Mouse (Mus musculus) B cell, adult 2 months (primary cell): ENCODE measurements at regions not wholly inside any gene's neighbourhood (a gene's known extent, or its start where the extent isn't known, plus 50 kb on each side); places are given as distances from the start of the nearest gene placed in this dataset.

Source experiments
- DNase-seq, 2 experiments: peaks; one replicate each; pipeline ENCODE4 v3.0.0; 2022

- DNase-seq: no peak
These were observed 132.2 kb upstream of the Meis1 start for GRCm38 (mm10) chr11:19151026-19151425.

- DNase-seq: no peak
These were observed 134.9 kb upstream of the Meis1 start for GRCm38 (mm10) chr11:19153714-19154113.

- no peak for DNase-seq
These were observed 136.2 kb upstream of the Meis1 start for GRCm38 (mm10) chr11:19154813-19155616.

GRCm38 (mm10) chr11:19155617-19155983 lies 136.8 kb upstream of the Meis1 start:
- no peak for DNase-seq

- DNase-seq: no peak
These were observed 141.4 kb upstream of the Meis1 start for GRCm38 (mm10) chr11:19160227-19160626.

GRCm38 (mm10) chr11:19160669-19161068 lies 141.9 kb upstream of the Meis1 start:
- DNase-seq: no peak

- no peak for DNase-seq
These were observed 152.2 kb upstream of the Meis1 start for GRCm38 (mm10) chr11:19170938-19171337.

- DNase-seq: no peak
These were observed 155.7 kb upstream of the Meis1 start for GRCm38 (mm10) chr11:19174305-19175017.

- no peak for DNase-seq
These were observed 160.5 kb upstream of the Meis1 start for GRCm38 (mm10) chr11:19179290-19179689.

GRCm38 (mm10) chr11:19189778-19190177 lies 171.0 kb upstream of the Meis1 start:
- DNase-seq: no peak

- no peak for DNase-seq
These were observed 175.7 kb upstream of the Meis1 start for GRCm38 (mm10) chr11:19194464-19194863.

GRCm38 (mm10) chr11:19197790-19198189 lies 179.0 kb upstream of the Meis1 start:
- no peak for DNase-seq

- DNase-seq: no peak
These were observed 184.1 kb upstream of the Meis1 start for GRCm38 (mm10) chr11:19202602-19203517.

- DNase-seq: no peak
These were observed 184.7 kb upstream of the Meis1 start for GRCm38 (mm10) chr11:19203518-19203900.

- DNase-seq: no peak
These were observed 185.2 kb upstream of the Meis1 start for GRCm38 (mm10) chr11:19203968-19204367.

- no peak for DNase-seq
These were observed 185.7 kb upstream of the Meis1 start for GRCm38 (mm10) chr11:19204521-19204920.

- DNase-seq: no peak
These were observed 186.4 kb upstream of the Meis1 start for GRCm38 (mm10) chr11:19205174-19205573.

- DNase-seq: no peak
These were observed 200.7 kb upstream of the Meis1 start for GRCm38 (mm10) chr11:19219476-19219875.

- DNase-seq: no peak
These were observed 202.7 kb upstream of the Meis1 start for GRCm38 (mm10) chr11:19221442-19221841.

- no peak for DNase-seq
These were observed 208.0 kb upstream of the Meis1 start for GRCm38 (mm10) chr11:19226756-19227155.

GRCm38 (mm10) chr11:19227716-19228115 lies 208.9 kb upstream of the Meis1 start:
- no peak for DNase-seq

- DNase-seq: no peak
These were observed 227.8 kb upstream of the Meis1 start for GRCm38 (mm10) chr11:19246390-19247114.

- DNase-seq: no peak
These were observed 234.8 kb upstream of the Meis1 start for GRCm38 (mm10) chr11:19253605-19254004.
